Mouse (Mus musculus) limb, embryonic 10.5 days (tissue): Measurements from ENCODE around the gene Pck1. TPM values are rescaled to one million over a fixed set of nuclear protein-coding genes. Genes with fewer than 3 reads are reported as not detected.
A peak's percentile ranks its signal among the peaks of the same experiment; 100 is the strongest.
"Not testable (repeated sequence)": the region's sequence is repeated elsewhere in the genome, so short reads cannot be mapped to it uniquely, and the experiment has no call there.

Experiments
- DNase-seq: peaks from one replicate; pipeline ENCODE4 v3.0.0-alpha.2; 2017; ENCODE audit warnings: low spot score
- H3K27ac ChIP-seq: fragments of 300-500 bp; sonication (generic); 2 replicates; pipeline ENCODE4 v1.5.1; 2016; ENCODE audit warnings: mild to moderate bottlenecking
- H3K27me3 ChIP-seq: fragments of 300-500 bp; sonication (generic); 2 replicates; pipeline ENCODE4 v1.6.1; 2016; ENCODE audit warnings: low read depth, mild to moderate bottlenecking; ENCODE audit not compliant: poor library complexity, severe bottlenecking
- H3K36me3 ChIP-seq: fragments of 300-500 bp; sonication (generic); 2 replicates; pipeline ENCODE4 v1.6.1; 2016; ENCODE audit warnings: mild to moderate bottlenecking, moderate library complexity
- H3K4me1 ChIP-seq: fragments of 300-500 bp; sonication (generic); 2 replicates; pipeline ENCODE4 v1.6.1; 2016
- H3K4me3 ChIP-seq: fragments of 300-500 bp; sonication (generic); 2 replicates; pipeline ENCODE4 v1.5.1; 2016; ENCODE audit warnings: mild to moderate bottlenecking, moderate library complexity
- H3K9me3 ChIP-seq: fragments of 300-500 bp; sonication (generic); replicated peaks from 2 replicates; pipeline ENCODE4 v1.6.1; 2016; ENCODE audit warnings: mild to moderate bottlenecking
- WGBS: fragments of 180-500 bp; shearing (Covaris S2); methylation state at CpG from one replicate; pipeline ENCODE4 v1.1.7; 2016; 5-methylcytosine and 5-hydroxymethylcytosine counted together
- polyA plus RNA-seq: library from polyadenylated mRNA; unstranded; fragments of >200 nt; fragmentation: Nextera tagmentation; extraction: Ambion mirVana; gene quantifications from 2 replicates; pipeline ENCODE4 v1.2.1, GENCODE M21; 2016

The Pck1 gene
- polyA plus RNA-seq, result not detected in 2 replicates

DNA sequence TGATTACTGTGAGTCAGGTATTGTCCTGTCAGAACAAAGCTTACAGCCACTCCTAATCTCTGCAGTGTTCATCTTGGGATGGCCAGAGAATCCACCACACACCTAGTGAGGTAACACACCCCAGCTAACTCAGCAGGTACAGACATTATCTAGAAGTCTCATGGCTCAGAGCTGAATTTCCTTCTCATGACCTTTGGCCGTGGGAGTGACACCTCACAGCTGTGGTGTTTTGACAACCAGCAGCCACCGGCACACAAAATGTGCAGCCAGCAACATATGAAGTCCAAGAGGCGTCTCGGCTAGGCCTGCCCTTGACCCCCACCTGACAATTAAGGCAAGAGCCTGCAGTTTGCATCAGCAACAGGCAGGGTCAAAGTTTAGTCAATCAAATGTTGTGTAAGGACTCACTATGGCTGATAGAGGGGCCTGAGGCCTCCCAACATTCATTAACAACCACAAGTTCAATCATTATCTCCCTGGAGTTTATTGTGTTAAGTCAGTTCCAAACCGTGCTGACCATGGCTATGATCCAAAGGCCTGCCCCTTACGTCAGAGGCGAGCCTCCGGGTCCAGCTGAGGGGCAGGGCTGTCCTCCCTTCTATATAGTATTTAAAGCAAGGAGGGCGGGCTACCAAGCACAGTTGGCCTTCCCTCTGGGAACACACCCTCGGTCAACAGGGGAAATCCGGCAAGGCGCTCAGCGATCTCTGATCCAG lies at the start of gene Pck1:
TSS of gene Pck1 (plus strand) at position 613 of the 716 bp plus-strand sequence.
- WGBS, result 88% methylated on average over 13 of the region's 13 CpGs
- H3K4me1 ChIP-seq, result 0 out of 2 replicates have a peak, but pooled peaks cover 4% of the 10 kb centered on the region
- no peak for DNase-seq
- H3K36me3 ChIP-seq, result no peaks in the 10 kb centered on the region
- no peak within 1 kb of the TSS for H3K27ac ChIP-seq
- H3K9me3 ChIP-seq, result no peaks in the 10 kb centered on the region
- no peak within 1 kb of the TSS for H3K4me3 ChIP-seq
- no peaks in the 10 kb centered on the region for H3K27me3 ChIP-seq

DNA sequence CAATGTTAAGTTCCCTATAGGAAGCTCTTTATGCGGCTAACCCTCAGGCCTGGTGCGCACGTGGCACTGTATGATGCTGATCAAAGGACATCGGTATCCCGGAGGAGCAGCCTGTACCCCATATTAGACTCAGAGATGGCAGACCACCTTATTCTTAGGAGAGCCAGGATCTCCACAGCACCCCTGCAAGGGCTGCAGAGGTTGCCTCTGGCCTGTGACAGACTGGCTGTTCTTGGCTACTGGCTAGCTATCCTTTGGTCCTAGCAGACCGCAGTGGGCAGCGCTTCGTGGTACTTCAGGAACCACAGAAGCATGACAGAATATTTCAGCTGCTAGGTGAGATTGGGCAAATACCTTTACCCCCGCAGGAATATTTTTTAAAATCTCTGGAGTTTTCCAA lies 46.4 kb upstream of the Pck1 start:
- Histone ChIP-seq H3K4me3 (no peak overlapping the region), H3K4me1 (peaks cover 5% of the 10 kb centered on the region; the same call in 1 of the 2 replicates), H3K9me3 (no peaks in the 10 kb centered on the region), H3K36me3 (no peaks in the 10 kb centered on the region), H3K27ac (no peak overlapping the region), H3K27me3 (peaks cover 34% of the 10 kb centered on the region)
- 86% methylated on average over 9 of the region's 9 CpGs for WGBS
- no peak for DNase-seq

DNA sequence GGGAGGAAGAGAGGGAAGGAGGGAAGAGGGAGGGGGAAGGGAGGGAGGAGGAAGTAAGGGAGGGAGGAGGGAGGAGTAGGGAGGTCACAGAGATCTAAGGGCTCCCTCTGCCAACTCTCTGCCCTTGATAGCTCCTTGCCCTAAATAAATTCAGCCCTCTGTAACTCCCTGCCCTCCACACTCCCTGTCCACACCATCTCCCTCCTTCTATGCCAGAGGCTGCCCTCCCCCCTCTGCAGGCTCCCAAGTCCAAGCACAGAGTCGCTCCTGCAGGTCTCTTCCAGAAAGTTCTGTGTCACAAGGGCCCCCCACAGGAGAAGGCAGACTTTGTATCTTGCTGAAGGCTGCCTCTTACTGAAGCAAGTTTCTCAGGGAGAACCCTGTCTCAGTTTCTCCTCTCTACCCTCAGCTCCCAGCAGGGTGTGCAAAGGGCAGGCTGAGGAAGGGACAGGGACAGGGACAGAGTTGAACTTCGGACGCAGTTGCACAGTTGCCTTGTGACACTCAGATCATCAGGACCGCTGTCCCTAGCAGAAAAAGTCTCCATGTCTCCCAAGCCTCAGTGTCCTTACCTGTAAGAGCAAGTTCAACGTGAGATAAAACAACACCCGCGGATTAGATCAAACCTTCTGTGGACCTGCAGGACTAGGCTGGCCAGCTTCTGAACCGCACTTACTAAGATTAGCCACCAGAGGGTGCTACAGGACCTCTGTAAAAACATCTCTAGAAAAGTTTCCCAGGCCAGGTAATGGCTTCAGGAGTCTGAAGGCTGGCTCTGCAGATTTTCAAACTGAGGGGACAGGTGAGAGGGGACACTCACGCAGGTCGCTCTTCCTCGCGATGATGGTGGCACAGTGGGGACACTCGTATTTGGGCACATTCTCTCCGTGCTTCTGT lies 45.7 kb upstream of the Pck1 start:
- Histone ChIP-seq H3K27ac (no peak overlapping the region), H3K9me3 (no peaks in the 10 kb centered on the region), H3K4me1 (peaks cover 5% of the 10 kb centered on the region; the same call in 1 of the 2 replicates), H3K27me3 (peaks cover 27% of the 10 kb centered on the region), H3K36me3 (no peaks in the 10 kb centered on the region), H3K4me3 (no peak overlapping the region)
- DNase-seq, result peak; percentile 80
- 19% methylated on average over 14 of the region's 14 CpGs for WGBS

DNA sequence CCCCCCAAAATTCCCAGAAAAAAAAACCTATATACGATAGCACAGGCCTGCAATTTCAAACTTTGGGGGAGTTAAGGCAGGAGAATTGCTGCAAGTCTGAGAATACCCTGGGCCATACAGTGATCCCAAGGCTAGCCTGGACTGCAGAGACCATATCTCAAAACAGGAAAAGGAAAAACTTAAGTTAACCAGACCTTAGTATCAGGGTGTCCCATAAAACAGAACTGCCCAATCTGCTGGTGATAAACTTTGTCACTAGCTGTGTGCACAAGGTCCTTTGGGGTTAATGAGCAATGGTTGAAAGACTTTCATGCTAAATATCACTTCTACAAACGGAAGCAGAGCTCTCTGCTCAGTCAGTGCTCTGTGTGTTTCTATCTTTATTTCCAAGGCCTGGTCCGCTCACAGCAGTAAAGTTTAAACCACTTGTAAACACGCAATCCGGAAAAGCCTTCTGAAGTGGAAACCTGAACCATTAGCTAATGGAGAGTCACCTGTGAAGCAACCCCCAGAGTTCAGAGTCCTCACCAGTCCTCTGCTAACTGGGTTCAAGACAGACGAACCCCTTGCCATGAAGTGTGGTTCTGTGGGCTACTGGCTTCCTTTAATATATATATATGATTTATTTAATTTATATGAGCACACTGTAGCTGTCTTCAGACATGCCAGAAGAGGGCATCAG lies 44.2 kb upstream of the Pck1 start:
- Histone ChIP-seq H3K4me1 (peaks cover 5% of the 10 kb centered on the region; the same call in 1 of the 2 replicates), H3K36me3 (no peaks in the 10 kb centered on the region), H3K9me3 (no peaks in the 10 kb centered on the region), H3K4me3 (no peak overlapping the region), H3K27me3 (peaks cover 23% of the 10 kb centered on the region), H3K27ac (no peak overlapping the region)
- no peak for DNase-seq
- 70% methylated on average over 6 of the region's 6 CpGs for WGBS

DNA sequence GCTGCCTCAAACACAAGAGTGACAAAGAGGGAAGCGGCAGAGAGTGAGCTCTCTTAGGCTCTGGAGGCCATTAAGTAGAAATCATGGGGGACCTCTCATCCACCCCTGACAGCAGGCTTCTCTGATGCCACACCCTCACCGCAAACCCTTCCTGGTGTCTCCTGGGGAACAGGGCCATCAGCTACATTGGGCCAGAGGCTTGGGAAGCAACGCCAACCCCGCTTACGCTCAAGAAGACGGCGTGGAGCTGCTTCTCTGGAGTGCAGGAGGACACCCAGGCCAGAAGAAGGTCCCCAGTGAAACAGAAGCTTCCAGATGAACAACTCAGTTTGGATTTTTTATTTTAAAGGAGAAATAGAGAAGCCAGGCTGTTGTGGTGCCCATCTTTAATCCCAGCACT lies 43.3 kb upstream of the Pck1 start:
- no peak for DNase-seq
- Histone ChIP-seq H3K36me3 (no peaks in the 10 kb centered on the region), H3K4me3 (no peak overlapping the region), H3K4me1 (peaks cover 5% of the 10 kb centered on the region; the same call in 1 of the 2 replicates), H3K27me3 (peaks cover 23% of the 10 kb centered on the region), H3K27ac (no peak overlapping the region), H3K9me3 (no peaks in the 10 kb centered on the region)
- 92% methylated on average over 7 of the region's 7 CpGs for WGBS

DNA sequence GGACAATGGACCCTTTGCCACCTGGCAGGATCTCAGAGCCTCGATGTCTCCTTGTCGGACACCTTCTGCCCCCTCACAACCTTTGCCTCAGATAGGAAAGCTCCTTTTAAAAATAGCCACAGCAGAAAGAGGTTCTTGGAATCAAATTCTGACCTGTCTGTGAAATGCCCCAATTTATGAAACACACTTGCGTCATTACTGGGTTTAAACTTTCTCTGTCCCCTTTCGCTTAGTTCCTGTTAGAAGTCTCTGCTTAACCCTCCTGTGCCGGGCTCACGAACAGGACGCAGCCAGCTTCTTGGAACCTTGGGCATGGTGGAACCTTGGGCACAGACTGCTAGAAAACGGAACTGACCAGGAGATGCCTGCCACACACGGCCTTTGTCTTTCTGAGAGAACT lies 42.3 kb upstream of the Pck1 start:
- DNase-seq, result no peak
- no peaks in the 10 kb centered on the region for H3K36me3 ChIP-seq
- H3K27me3 ChIP-seq, result peaks cover 16% of the 10 kb centered on the region
- H3K4me3 ChIP-seq, result no peak overlapping the region
- H3K4me1 ChIP-seq, result peaks cover 5% of the 10 kb centered on the region; the same call in 1 of the 2 replicates
- WGBS, result 91% methylated on average over 9 of the region's 9 CpGs
- no peaks in the 10 kb centered on the region for H3K9me3 ChIP-seq
- H3K27ac ChIP-seq, result no peak overlapping the region

DNA sequence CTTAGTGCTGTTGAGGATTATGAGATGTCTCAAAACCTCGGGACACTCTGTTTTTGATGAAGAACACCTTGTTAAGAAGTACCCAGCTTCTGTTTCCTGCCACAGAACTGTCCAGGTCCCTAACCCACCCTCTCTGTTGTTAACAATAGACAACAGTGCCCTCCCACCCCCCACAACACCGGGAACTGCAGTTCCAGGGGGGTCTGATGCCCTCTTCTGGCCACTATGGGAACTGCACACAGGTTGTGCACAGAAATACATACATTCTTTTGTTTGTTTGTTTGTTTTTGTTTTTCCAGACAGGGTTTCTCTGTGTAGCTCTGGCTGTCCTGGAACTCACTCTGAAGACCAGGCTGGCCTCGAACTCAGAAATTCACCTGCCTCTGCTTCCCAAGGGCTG lies 39.1 kb upstream of the Pck1 start:
- not testable (repeated sequence) for H3K4me3 ChIP-seq, H3K27ac ChIP-seq, H3K9me3 ChIP-seq, H3K36me3 ChIP-seq, H3K27me3 ChIP-seq, H3K4me1 ChIP-seq, DNase-seq
- 63% methylated on average over 3 of the region's 3 CpGs for WGBS

DNA sequence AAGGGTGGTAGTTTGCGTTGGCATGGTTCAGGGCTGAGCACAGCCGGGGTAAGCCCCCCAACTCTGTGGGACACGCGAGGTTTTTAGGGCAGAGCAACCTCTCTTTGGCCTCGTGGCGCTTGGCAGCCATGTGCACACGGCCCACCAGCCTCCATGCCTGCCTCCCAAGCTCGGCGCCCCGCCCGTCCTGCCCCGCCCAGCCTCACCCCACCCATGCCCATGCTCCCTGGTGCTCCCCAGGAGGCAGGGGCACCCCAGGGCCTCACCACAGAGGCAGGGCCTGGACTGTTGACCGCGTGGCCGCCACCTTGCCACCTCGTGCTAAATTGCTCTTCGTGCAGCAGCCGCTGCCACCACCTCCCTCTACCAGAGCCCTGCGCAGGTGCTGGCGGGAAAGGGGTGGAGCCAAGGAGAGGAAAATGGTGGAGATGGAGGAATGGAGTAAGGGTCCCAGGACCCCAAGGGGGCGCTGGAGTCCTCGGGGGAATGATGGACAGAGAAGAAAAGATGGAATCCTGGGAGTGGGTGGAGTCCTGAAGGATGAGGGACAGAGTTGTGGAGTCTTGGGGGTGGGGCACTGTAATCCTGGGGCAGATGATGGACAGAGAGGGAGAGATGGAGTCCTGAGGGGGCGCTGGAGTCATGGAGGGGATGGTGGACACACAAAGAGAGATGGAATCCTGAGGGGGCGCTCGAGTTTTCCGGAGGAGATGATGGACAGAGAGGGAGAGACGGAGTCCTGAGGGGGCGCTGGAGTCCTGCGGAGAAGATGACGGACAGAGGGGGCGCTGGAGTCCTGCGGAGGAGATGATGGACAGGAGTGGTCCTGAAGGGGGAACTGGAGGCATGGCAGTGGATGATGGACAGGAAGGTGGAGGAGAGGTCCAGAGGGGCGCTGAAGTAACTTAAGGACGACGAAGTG lies 33.6 kb upstream of the Pck1 start, which contains the start of gene Ctcfl:
TSS of gene Ctcfl (minus strand) at position 503 of the 922 bp plus-strand sequence.
- WGBS, result 89% methylated on average over 35 of the region's 35 CpGs
- Histone ChIP-seq H3K36me3 (no peaks in the 10 kb centered on the region), H3K27me3 (no peaks in the 10 kb centered on the region), H3K4me3 (no peak within 1 kb of the TSS), H3K4me1 (peaks cover 5% of the 10 kb centered on the region), H3K27ac (no peak within 1 kb of the TSS), H3K9me3 (no peaks in the 10 kb centered on the region)
- DNase-seq, result no peak

DNA sequence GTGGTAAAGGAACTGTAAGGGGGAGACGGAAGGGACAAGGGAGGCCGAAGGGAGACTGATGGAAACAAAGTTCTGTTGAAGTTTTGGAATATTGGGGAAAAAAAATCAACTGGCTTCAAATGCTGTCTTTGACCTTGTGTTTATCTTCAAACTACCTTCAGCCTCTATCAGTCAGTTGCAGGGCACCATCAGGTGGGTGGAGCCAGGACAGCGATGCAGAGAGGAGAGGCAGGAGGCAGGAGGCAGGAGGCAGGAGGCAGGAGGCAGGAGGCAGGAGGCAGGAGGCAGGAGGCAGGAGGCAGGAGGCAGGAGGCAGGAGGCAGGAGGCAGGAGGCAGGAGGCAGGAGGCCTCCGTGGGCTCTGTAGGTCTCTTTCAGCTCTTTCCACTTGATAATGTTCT lies 32.7 kb upstream of the Pck1 start:
- not testable (repeated sequence) for DNase-seq, H3K27ac ChIP-seq
- WGBS, result 75% methylated on average over 4 of the region's 4 CpGs

DNA sequence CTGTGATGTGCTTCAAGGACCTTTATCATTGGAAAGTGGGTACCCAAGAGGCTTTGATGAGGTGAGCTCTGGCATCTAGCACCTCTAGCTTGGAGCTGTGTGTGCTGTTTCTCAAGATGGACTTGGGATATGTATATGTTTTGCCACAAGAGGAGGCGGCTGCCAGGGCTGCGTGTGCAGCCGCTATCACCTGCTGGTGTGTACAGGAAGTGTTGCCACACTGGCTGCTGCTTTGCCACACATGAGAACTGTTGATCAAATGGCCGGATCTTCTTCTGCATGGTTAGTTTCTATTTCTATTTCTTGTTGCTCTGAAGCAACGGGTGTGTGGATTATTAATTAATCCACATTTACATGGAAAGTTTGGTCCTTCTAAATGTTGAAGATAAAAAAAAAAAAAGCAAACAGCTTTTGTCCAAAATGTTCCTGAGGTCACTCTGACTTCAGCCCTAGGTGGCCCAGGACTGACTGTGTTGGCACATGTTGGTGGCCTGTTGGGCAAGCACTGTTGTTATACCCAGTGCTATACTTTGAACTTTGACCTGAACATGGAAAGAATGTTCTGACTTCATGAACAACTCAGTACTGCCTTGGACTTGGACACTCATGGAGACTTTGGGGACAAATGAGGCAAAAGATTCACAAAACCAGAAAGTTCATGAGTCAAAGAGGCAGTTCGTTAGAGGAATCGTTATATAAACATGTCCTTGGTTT lies 28.7 kb upstream of the Pck1 start:
- no peak for DNase-seq
- Histone ChIP-seq H3K27ac (no peak overlapping the region), H3K4me1 (no peaks in the 10 kb centered on the region), H3K4me3 (no peak overlapping the region), H3K9me3 (no peaks in the 10 kb centered on the region), H3K27me3 (no peaks in the 10 kb centered on the region), H3K36me3 (no peaks in the 10 kb centered on the region)
- WGBS, result 94% methylated on average over 7 of the region's 7 CpGs

More for the DNA sequence above, 32.7 kb upstream of the Pck1 start:
- not testable (repeated sequence) for H3K9me3 ChIP-seq, H3K4me3 ChIP-seq, H3K36me3 ChIP-seq, H3K4me1 ChIP-seq, H3K27me3 ChIP-seq

DNA sequence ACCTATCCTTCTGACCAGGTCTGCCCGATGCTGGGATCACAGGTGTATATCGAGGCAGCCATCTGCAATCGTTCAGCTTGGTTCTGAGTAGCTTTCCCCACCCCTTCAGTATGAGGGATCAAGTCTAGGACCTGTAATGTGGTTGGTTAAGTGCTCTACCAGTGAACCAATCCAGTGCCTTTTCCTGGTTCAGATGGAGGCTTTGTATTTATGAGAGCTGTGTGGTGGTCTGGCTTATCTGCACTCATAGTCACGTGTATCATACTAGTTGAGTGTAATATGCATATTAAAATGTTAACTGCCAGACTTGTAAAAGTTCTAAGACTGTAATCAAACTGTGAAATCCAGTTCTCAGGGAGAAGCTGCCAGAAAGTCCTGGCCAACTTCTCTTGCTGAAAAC lies 26.5 kb upstream of the Pck1 start:
- DNase-seq, result no peak
- Histone ChIP-seq H3K9me3 (no peaks in the 10 kb centered on the region), H3K4me1 (no peaks in the 10 kb centered on the region), H3K27ac (no peak overlapping the region), H3K36me3 (no peaks in the 10 kb centered on the region), H3K27me3 (no peaks in the 10 kb centered on the region), H3K4me3 (no peak overlapping the region)
- WGBS, result 87% methylated on average over 4 of the region's 4 CpGs
